Mouse (Mus musculus) neutrophil, adult 5-6 weeks (primary cell): ENCODE results near the gene Ddt. TPM values are rescaled to one million over a fixed set of nuclear protein-coding genes. Genes with fewer than 3 reads are reported as not detected.
"Not testable (repeated sequence)": the region's sequence is repeated elsewhere in the genome, so short reads cannot be mapped to it uniquely, and the experiment has no call there.

Source experiments
- ATAC-seq: fragments of 151-379, 151-347 bp; 2 replicates; pipeline ENCODE4 v1.8.0; 2017; ENCODE audit warnings: mild to moderate bottlenecking, moderate TSS enrichment; ENCODE audit not compliant: insufficient number of reproducible peaks, poor library complexity, low FRiP score, severe bottlenecking; ENCODE audit errors: extremely low read depth
- total RNA-seq: library from RNA; stranded (forward); fragments of 200-1000 nt; gene quantifications from 2 replicates; pipeline ENCODE4 v1.2.3, GENCODE M21; 2017

Ddt gene
- total RNA-seq, 1 experiment from 2014 or later = 25.1 TPM

- no peak for ATAC-seq
Observed at GRCm38 (mm10) chr10:75776562-75776961, 3.3 kb upstream of the Ddt start.

GRCm38 (mm10) chr10:75774587-75774986 is 1.4 kb upstream of the Ddt start:
- ATAC-seq = no peak

- no peak for ATAC-seq
Observed at GRCm38 (mm10) chr10:75774102-75774501, 888 bp upstream of the Ddt start.

- ATAC-seq = not testable (repeated sequence)
Observed at GRCm38 (mm10) chr10:75767756-75768155, 5.5 kb downstream of the Ddt start.

GRCm38 (mm10) chr10:75766856-75767255 is 6.4 kb downstream of the Ddt start:
- no peak for ATAC-seq

- peak; percentile 44 for ATAC-seq
Observed at GRCm38 (mm10) chr10:75764519-75765473, 8.4 kb downstream of the Ddt start.

GRCm38 (mm10) chr10:75763682-75764518 is 9.3 kb downstream of the Ddt start, which contains the start of gene Cabin1:
Cabin1 (minus strand) TSS chr10:75764341.
- peak; percentile 99 for ATAC-seq

- ATAC-seq = no peak
Observed at GRCm38 (mm10) chr10:75762413-75762812, 10.8 kb downstream of the Ddt start.

GRCm38 (mm10) chr10:75760311-75760710 is 12.9 kb downstream of the Ddt start:
- no peak for ATAC-seq

GRCm38 (mm10) chr10:75756719-75757118 is 16.5 kb downstream of the Ddt start:
- no peak for ATAC-seq

GRCm38 (mm10) chr10:75744017-75744416 is 29.2 kb downstream of the Ddt start:
- ATAC-seq = peak; percentile 63

GRCm38 (mm10) chr10:75743369-75743768 is 29.8 kb downstream of the Ddt start:
- no peak for ATAC-seq

- ATAC-seq = no peak
Observed at GRCm38 (mm10) chr10:75740866-75741265, 32.3 kb downstream of the Ddt start.

GRCm38 (mm10) chr10:75725449-75725848 is 47.8 kb downstream of the Ddt start:
- no peak for ATAC-seq

Other genes with a start within 250 kb of the Ddt start
- 0.25 and 0.58 TPM in 2 replicates for gene Lrrc75b, start 213.1 kb downstream of the Ddt start, total RNA-seq
- gene Ggt1, start 211.8 kb downstream of the Ddt start, total RNA-seq = 4.1 and 4.3 TPM in 2 replicates
- gene Ggt5, start 184.1 kb downstream of the Ddt start, total RNA-seq = 40.3 and 58.7 TPM in 2 replicates
- gene Susd2, start 129.4 kb downstream of the Ddt start, total RNA-seq = 0.47 and 0.74 TPM in 2 replicates
- 43.8 and 44.3 TPM in 2 replicates for gene Cabin1, start 9.1 kb downstream of the Ddt start, total RNA-seq
- gene Gm20441, start 7.5 kb upstream of the Ddt start, total RNA-seq = not detected in 2 replicates
- 0.37 TPM in 1 of 2 replicates, not detected in the other for gene Gstt3, start 8.0 kb upstream of the Ddt start, total RNA-seq
- not detected in 2 replicates for gene Gstt1, start 25.2 kb upstream of the Ddt start, total RNA-seq
- not detected in 2 replicates for gene Gstt4, start 49.1 kb upstream of the Ddt start, total RNA-seq
- 9.1 and 16.6 TPM in 2 replicates for gene Gstt2, start 64.0 kb upstream of the Ddt start, total RNA-seq
- gene Mif, start 86.8 kb upstream of the Ddt start, total RNA-seq = 54.1 and 62.7 TPM in 2 replicates
- gene Derl3, start 120.0 kb upstream of the Ddt start, total RNA-seq = 1.2 and 2.0 TPM in 2 replicates
- 45.7 and 54.5 TPM in 2 replicates for gene Smarcb1, start 148.2 kb upstream of the Ddt start, total RNA-seq
- 66.8 and 75.6 TPM in 2 replicates for gene Chchd10, start 159.7 kb upstream of the Ddt start, total RNA-seq
- gene Mmp11, start 163.1 kb upstream of the Ddt start, total RNA-seq = 1.5 and 2.0 TPM in 2 replicates
- 0.81 TPM in 1 of 2 replicates, not detected in the other for gene Gm867, start 167.3 kb upstream of the Ddt start, total RNA-seq
- gene Vpreb3, start 169.6 kb upstream of the Ddt start, total RNA-seq = 76.5 and 79.1 TPM in 2 replicates
- gene Gm5134, start 181.1 kb upstream of the Ddt start, total RNA-seq = 0.37 and 0.81 TPM in 2 replicates